Mouse (Mus musculus) liver, embryonic 13.5 days (tissue): ENCODE data around the gene Akap9. TPM values are rescaled to one million over a fixed set of nuclear protein-coding genes. Genes with fewer than 3 reads are reported as not detected.
"Not testable (repeated sequence)": the region's sequence is repeated elsewhere in the genome, so short reads cannot be mapped to it uniquely, and the experiment has no call there.

Experiments used
- ATAC-seq: fragments of 200-750 bp; cut with Nextera tagmentation; 2 replicates; pipeline ENCODE4 v1.8.0; 2017; ENCODE audit warnings: low read depth, mild to moderate bottlenecking, moderate number of reproducible peaks, moderate library complexity
- DNase-seq: peaks from one replicate; pipeline ENCODE4 v3.0.0; 2022
- H3K27ac ChIP-seq: fragments of 300-500 bp; sonication (generic); 2 replicates; pipeline ENCODE4 v1.5.1; 2015; ENCODE audit warnings: moderate library complexity, mild to moderate bottlenecking, inconsistent platforms
- H3K27me3 ChIP-seq: fragments of 300-500 bp; sonication (generic); 2 replicates; pipeline ENCODE4 v1.6.1; 2015; ENCODE audit warnings: mild to moderate bottlenecking, inconsistent platforms
- H3K36me3 ChIP-seq: fragments of 300-500 bp; sonication (generic); 2 replicates; pipeline ENCODE4 v1.6.1; 2015; ENCODE audit warnings: mild to moderate bottlenecking, inconsistent platforms
- H3K4me1 ChIP-seq: fragments of 300-500 bp; sonication (generic); replicated peaks from 2 replicates; pipeline ENCODE4 v1.6.1; 2015; ENCODE audit warnings: inconsistent platforms
- H3K4me2 ChIP-seq: fragments of 300-500 bp; sonication (generic); 2 replicates; pipeline ENCODE4 v1.6.1; 2015; ENCODE audit warnings: inconsistent platforms, mild to moderate bottlenecking, moderate library complexity
- H3K4me3 ChIP-seq: fragments of 300-500 bp; sonication (generic); replicated peaks from 2 replicates; pipeline ENCODE4 v1.5.1; 2015; ENCODE audit warnings: mild to moderate bottlenecking, inconsistent platforms
- H3K9ac ChIP-seq: fragments of 300-500 bp; sonication (generic); 2 replicates; pipeline ENCODE4 v1.6.1; 2015; ENCODE audit warnings: mild to moderate bottlenecking, inconsistent platforms
- H3K9me3 ChIP-seq: fragments of 300-500 bp; sonication (generic); replicated peaks from 2 replicates; pipeline ENCODE4 v1.6.1; 2016; ENCODE audit warnings: inconsistent platforms
- WGBS: fragments of 180-500 bp; shearing (Covaris S2); methylation state at CpG from one replicate; pipeline ENCODE4 v1.1.7; 2015; ENCODE audit not compliant: insufficient replicate concordance; 5-methylcytosine and 5-hydroxymethylcytosine counted together
- polyA plus RNA-seq: library from polyadenylated mRNA; unstranded; fragments of >200 nt; fragmentation: Nextera tagmentation; extraction: Ambion mirVana; gene quantifications from 2 replicates; pipeline ENCODE4 v1.2.1, GENCODE M21; 2015

Gene Akap9
- polyA plus RNA-seq, 1 experiment from 2014 or later = 33.7 TPM

- peaks cover 44% of the 10 kb centered on the region for H3K4me1 ChIP-seq
- no peak overlapping the region for H3K27ac ChIP-seq
- no peak overlapping the region for H3K4me2 ChIP-seq
- H3K27me3 ChIP-seq = no peaks in the 10 kb centered on the region
- H3K9ac ChIP-seq = no peak overlapping the region
- ATAC-seq (no peak), DNase-seq (no peak)
- H3K36me3 ChIP-seq = no peaks in the 10 kb centered on the region
- H3K4me3 ChIP-seq = no peak overlapping the region
- 81% methylated on average over 3 of the region's 3 CpGs for WGBS
- no peaks in the 10 kb centered on the region for H3K9me3 ChIP-seq
Observed at GRCm38 (mm10) chr5:3933551-3933950, 5.7 kb downstream of the Akap9 start.

GRCm38 (mm10) chr5:3935266-3935665 lies 7.4 kb downstream of the Akap9 start:
- WGBS = 78% methylated on average over 5 of the region's 5 CpGs
- DNase-seq (no peak), ATAC-seq (no peak)
- Histone ChIP-seq H3K4me2 (no peak overlapping the region), H3K4me3 (no peak overlapping the region), H3K4me1 (peaks cover 37% of the 10 kb centered on the region), H3K27me3 (no peaks in the 10 kb centered on the region), H3K9me3 (no peaks in the 10 kb centered on the region), H3K27ac (no peak overlapping the region), H3K9ac (no peak overlapping the region), H3K36me3 (no peaks in the 10 kb centered on the region)

GRCm38 (mm10) chr5:3935778-3936554 lies 8.1 kb downstream of the Akap9 start:
- Histone ChIP-seq H3K4me3 (no peak overlapping the region), H3K36me3 (no peaks in the 10 kb centered on the region), H3K27ac (no peak overlapping the region), H3K4me1 (peaks cover 34% of the 10 kb centered on the region), H3K4me2 (no peak overlapping the region), H3K9ac (no peak overlapping the region), H3K9me3 (no peaks in the 10 kb centered on the region), H3K27me3 (no peaks in the 10 kb centered on the region)
- WGBS = 76% methylated on average over 8 of the region's 8 CpGs
- ATAC-seq (no peak), DNase-seq (no peak)

- peaks cover 3% of the 10 kb centered on the region; the same call in 1 of the 2 replicates for H3K36me3 ChIP-seq
- 80% methylated on average over 3 of the region's 3 CpGs for WGBS
- H3K4me2 ChIP-seq = no peak overlapping the region
- no peak for DNase-seq
- H3K4me3 ChIP-seq = no peak overlapping the region
- H3K27me3 ChIP-seq = no peaks in the 10 kb centered on the region
- H3K27ac ChIP-seq = no peak overlapping the region
- no peak; the same call in 1 of the 2 replicates for ATAC-seq
- H3K9ac ChIP-seq = no peak overlapping the region
- peaks cover 29% of the 10 kb centered on the region for H3K4me1 ChIP-seq
- H3K9me3 ChIP-seq = no peaks in the 10 kb centered on the region
Observed at GRCm38 (mm10) chr5:3938905-3939304, 11.1 kb downstream of the Akap9 start.

GRCm38 (mm10) chr5:3939335-3939734 lies 11.5 kb downstream of the Akap9 start:
- no peak for DNase-seq
- Histone ChIP-seq H3K27me3 (no peaks in the 10 kb centered on the region), H3K36me3 (peaks cover 3% of the 10 kb centered on the region; the same call in 1 of the 2 replicates), H3K4me2 (no peak overlapping the region), H3K4me3 (no peak overlapping the region), H3K9me3 (no peaks in the 10 kb centered on the region), H3K27ac (no peak overlapping the region), H3K9ac (no peak overlapping the region), H3K4me1 (peaks cover 29% of the 10 kb centered on the region)
- ATAC-seq = no peak
- 79% methylated on average over 5 of the region's 5 CpGs for WGBS

GRCm38 (mm10) chr5:3941240-3941639 lies 13.4 kb downstream of the Akap9 start:
- no peak overlapping the region for H3K4me2 ChIP-seq
- H3K9me3 ChIP-seq = no peaks in the 10 kb centered on the region
- H3K27me3 ChIP-seq = no peaks in the 10 kb centered on the region
- ATAC-seq = no peak
- H3K4me3 ChIP-seq = no peak overlapping the region
- peaks cover 27% of the 10 kb centered on the region for H3K4me1 ChIP-seq
- H3K36me3 ChIP-seq = peaks cover 3% of the 10 kb centered on the region; the same call in 1 of the 2 replicates
- no peak overlapping the region for H3K9ac ChIP-seq
- 80% methylated on average over 2 of the region's 2 CpGs for WGBS
- H3K27ac ChIP-seq = no peak overlapping the region
- DNase-seq = no peak

GRCm38 (mm10) chr5:3943169-3943568 lies 15.3 kb downstream of the Akap9 start:
- ATAC-seq, H3K36me3 ChIP-seq, H3K4me3 ChIP-seq, H3K9ac ChIP-seq, H3K9me3 ChIP-seq, H3K4me2 ChIP-seq, H3K27me3 ChIP-seq, H3K27ac ChIP-seq, DNase-seq: not testable (repeated sequence)
- H3K4me1 ChIP-seq = peaks cover 12% of the 10 kb centered on the region
- WGBS = 65% methylated on average over 4 of the region's 4 CpGs

GRCm38 (mm10) chr5:3952498-3952897 lies 24.6 kb downstream of the Akap9 start:
- Histone ChIP-seq H3K36me3 (peaks cover 33% of the 10 kb centered on the region), H3K27me3 (no peaks in the 10 kb centered on the region), H3K9me3 (no peaks in the 10 kb centered on the region), H3K9ac (no peak overlapping the region), H3K4me1 (no peaks in the 10 kb centered on the region), H3K4me3 (no peak overlapping the region), H3K4me2 (no peak overlapping the region), H3K27ac (no peak overlapping the region)
- ATAC-seq (no peak), DNase-seq (no peak)
- WGBS = 83% methylated on average over 6 of the region's 6 CpGs

GRCm38 (mm10) chr5:3954541-3954940 lies 26.7 kb downstream of the Akap9 start:
- ATAC-seq (no peak), DNase-seq (no peak)
- WGBS = 76% methylated on average over 1 of the region's 1 CpGs
- Histone ChIP-seq H3K27ac (no peak overlapping the region), H3K4me3 (no peak overlapping the region), H3K4me2 (no peak overlapping the region), H3K27me3 (no peaks in the 10 kb centered on the region), H3K9ac (no peak overlapping the region), H3K9me3 (no peaks in the 10 kb centered on the region), H3K36me3 (peaks cover 28% of the 10 kb centered on the region), H3K4me1 (no peaks in the 10 kb centered on the region)

GRCm38 (mm10) chr5:3961286-3961685 lies 33.4 kb downstream of the Akap9 start:
- WGBS = 82% methylated on average over 7 of the region's 7 CpGs
- Histone ChIP-seq H3K4me2 (no peak overlapping the region), H3K4me3 (no peak overlapping the region), H3K9ac (no peak overlapping the region), H3K27me3 (no peaks in the 10 kb centered on the region), H3K36me3 (peaks cover 31% of the 10 kb centered on the region), H3K9me3 (no peaks in the 10 kb centered on the region), H3K27ac (no peak overlapping the region), H3K4me1 (no peaks in the 10 kb centered on the region)
- no peak for DNase-seq
- ATAC-seq = no peak

GRCm38 (mm10) chr5:3968415-3968814 lies 40.6 kb downstream of the Akap9 start:
- H3K27ac ChIP-seq = no peak overlapping the region
- H3K9ac ChIP-seq = no peak overlapping the region
- DNase-seq (no peak), ATAC-seq (no peak)
- H3K4me1 ChIP-seq = no peaks in the 10 kb centered on the region
- no peak overlapping the region for H3K4me3 ChIP-seq
- WGBS = 78% methylated on average over 9 of the region's 9 CpGs
- peaks cover 12% of the 10 kb centered on the region for H3K36me3 ChIP-seq
- H3K4me2 ChIP-seq = no peak overlapping the region
- no peaks in the 10 kb centered on the region for H3K27me3 ChIP-seq
- no peaks in the 10 kb centered on the region for H3K9me3 ChIP-seq

- no peak overlapping the region for H3K4me3 ChIP-seq
- H3K36me3 ChIP-seq = peaks cover 11% of the 10 kb centered on the region
- no peak overlapping the region for H3K9ac ChIP-seq
- H3K4me1 ChIP-seq = no peaks in the 10 kb centered on the region
- no peak overlapping the region for H3K27ac ChIP-seq
- no peaks in the 10 kb centered on the region for H3K9me3 ChIP-seq
- ATAC-seq = no peak
- no peaks in the 10 kb centered on the region for H3K27me3 ChIP-seq
- H3K4me2 ChIP-seq = no peak overlapping the region
- DNase-seq = no peak
- WGBS = 87% methylated on average over 6 of the region's 6 CpGs
Observed at GRCm38 (mm10) chr5:3969114-3969513, 41.3 kb downstream of the Akap9 start.
